Mouse (Mus musculus) small intestine, adult 2 months (tissue): ENCODE data around the gene Wnt9b. TPM values are rescaled to one million over a fixed set of nuclear protein-coding genes. Genes with fewer than 3 reads are reported as not detected.
A peak's percentile ranks its signal among the peaks of the same experiment; 100 is the strongest.

Source experiments
- H3K27ac ChIP-seq: fragments of 200-500 bp; 2 replicates; pipeline ENCODE4 v1.5.1; 2012; ENCODE audit warnings: low read depth, low read length, control low read depth, inconsistent platforms; ENCODE audit not compliant: insufficient read depth
- H3K27me3 ChIP-seq: fragments of 200-500 bp; 2 replicates; pipeline ENCODE4 v1.6.1; 2012; ENCODE audit warnings: mild to moderate bottlenecking, moderate library complexity, low read length, inconsistent platforms; ENCODE audit not compliant: control insufficient read depth, insufficient read depth
- H3K36me3 ChIP-seq: fragments of 200-500 bp; 2 replicates; pipeline ENCODE4 v1.6.1; 2012; ENCODE audit warnings: mild to moderate bottlenecking, low read length, control low read depth, inconsistent platforms; ENCODE audit not compliant: control insufficient read depth, insufficient read depth
- H3K4me1 ChIP-seq: fragments of 200-500 bp; 2 replicates; pipeline ENCODE4 v1.6.1; 2012; ENCODE audit warnings: low read length, inconsistent platforms, mixed read lengths; ENCODE audit not compliant: control insufficient read depth, insufficient read depth, insufficient read length
- H3K4me3 ChIP-seq: fragments of 200-500 bp; 2 replicates; pipeline ENCODE4 v1.5.1; 2012; ENCODE audit warnings: low read depth, mild to moderate bottlenecking, control low read depth, inconsistent platforms, low read length, moderate library complexity
- CTCF ChIP-seq: fragments of 200-500 bp; IDR thresholded peaks from 2 replicates; pipeline ENCODE4 v1.5.1; 2012; ENCODE audit warnings: low read depth, mild to moderate bottlenecking, control low read depth, inconsistent platforms, low read length, moderate library complexity, mixed read lengths; ENCODE audit not compliant: insufficient replicate concordance, insufficient read length; ENCODE audit errors: extremely low read depth
- POLR2A ChIP-seq: fragments of 200-500 bp; IDR thresholded peaks from 2 replicates; pipeline ENCODE4 v1.6.1; 2012; ENCODE audit warnings: low read depth, mild to moderate bottlenecking, control low read depth, inconsistent platforms, low read length, moderate library complexity
- WGBS: fragments of 180-500 bp; shearing (Covaris S2); methylation state at CpG from one replicate; pipeline ENCODE4 v1.1.7; 2018; 5-methylcytosine and 5-hydroxymethylcytosine counted together
- polyA plus RNA-seq: library from polyadenylated mRNA; depleted of rRNA; stranded (reverse); fragments of >200 nt; gene quantifications from 2 replicates; pipeline ENCODE4 v1.2.3, GENCODE M21; 2012; rRNA removed

Wnt9b gene
- polyA plus RNA-seq, 1 experiment, result 0.10 TPM

DNA sequence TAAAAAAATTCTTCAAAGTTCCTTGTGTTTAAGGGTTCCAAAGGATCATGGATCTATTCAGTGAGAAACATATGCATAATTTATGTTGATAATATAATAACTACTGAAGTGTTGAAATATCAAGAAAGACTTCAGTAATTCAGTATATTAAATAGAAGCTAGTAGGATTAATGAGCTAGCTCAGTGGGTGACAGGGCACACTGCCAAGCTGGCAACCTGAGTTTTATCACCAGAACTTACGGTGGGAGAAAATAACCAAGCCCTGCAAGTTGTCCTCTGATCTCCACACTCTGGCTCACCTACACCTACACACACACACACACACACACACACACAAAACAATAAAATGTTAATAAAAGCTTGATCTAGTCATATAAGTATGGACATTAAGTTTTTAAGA is 56.4 kb downstream of the Wnt9b start:
- Histone ChIP-seq H3K27me3 (no peaks in the 10 kb centered on the region), H3K4me1 (peaks cover 28% of the 10 kb centered on the region; the same call in 1 of the 2 replicates), H3K36me3 (peaks cover 12% of the 10 kb centered on the region), H3K27ac (no peak overlapping the region), H3K4me3 (no peak overlapping the region)
- 21% methylated on average over 1 of the region's 1 CpGs for WGBS
- TF ChIP-seq CTCF (no peak), POLR2A (no peak)

DNA sequence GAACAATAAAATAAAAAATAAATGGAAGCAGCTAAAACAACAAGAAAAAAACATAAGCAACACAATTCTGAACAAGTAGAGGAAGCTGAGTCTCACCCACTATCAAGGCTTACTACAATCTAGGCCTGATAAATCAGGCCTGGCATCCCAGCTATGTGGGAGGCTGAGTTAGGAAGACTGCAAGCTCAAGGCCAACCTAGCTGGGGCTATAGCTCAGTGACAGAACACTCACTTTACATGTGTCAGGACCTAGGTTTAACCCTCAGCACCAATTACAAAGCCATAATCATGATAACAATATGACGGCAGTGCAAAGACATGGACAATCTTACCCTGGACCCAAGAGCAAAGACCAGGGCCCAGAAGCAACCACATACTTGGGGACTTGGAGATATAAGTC is 58.6 kb downstream of the Wnt9b start:
- 55% methylated on average over 1 of the region's 1 CpGs for WGBS
- H3K4me3 ChIP-seq, result no peak overlapping the region
- no peaks in the 10 kb centered on the region for H3K27me3 ChIP-seq
- peaks cover 27% of the 10 kb centered on the region; the same call in 1 of the 2 replicates for H3K4me1 ChIP-seq
- H3K36me3 ChIP-seq, result peaks cover 31% of the 10 kb centered on the region
- no peak for TF ChIP-seq CTCF
- no peak for TF ChIP-seq POLR2A
- H3K27ac ChIP-seq, result no peak overlapping the region

DNA sequence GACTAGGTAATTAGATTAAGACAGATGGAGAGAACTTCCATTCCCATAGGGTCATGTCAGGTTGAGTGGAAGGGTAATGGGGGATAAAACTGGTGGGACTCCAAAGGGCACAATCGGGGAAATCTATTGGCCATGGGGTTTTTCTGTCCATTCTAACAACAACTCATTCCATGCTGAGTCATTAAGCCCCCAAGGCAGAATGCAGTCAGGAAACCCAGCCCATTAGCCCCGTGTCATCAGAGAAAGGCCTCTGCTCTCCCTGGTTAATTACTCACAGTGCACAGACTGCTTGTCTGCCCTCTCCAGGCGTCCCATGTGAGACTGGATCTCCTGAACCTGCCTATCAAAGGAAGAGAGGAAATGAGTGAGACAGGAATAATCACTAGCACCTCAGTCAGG is 60.6 kb downstream of the Wnt9b start:
- Histone ChIP-seq H3K4me3 (no peak overlapping the region), H3K36me3 (peaks cover 42% of the 10 kb centered on the region), H3K4me1 (peaks cover 25% of the 10 kb centered on the region; the same call in 1 of the 2 replicates), H3K27me3 (no peaks in the 10 kb centered on the region), H3K27ac (peak overlapping the region; percentile 19; the same call in 1 of the 2 replicates)
- 41% methylated on average over 3 of the region's 3 CpGs for WGBS
- no peak for TF ChIP-seq CTCF
- TF ChIP-seq POLR2A, result no peak

DNA sequence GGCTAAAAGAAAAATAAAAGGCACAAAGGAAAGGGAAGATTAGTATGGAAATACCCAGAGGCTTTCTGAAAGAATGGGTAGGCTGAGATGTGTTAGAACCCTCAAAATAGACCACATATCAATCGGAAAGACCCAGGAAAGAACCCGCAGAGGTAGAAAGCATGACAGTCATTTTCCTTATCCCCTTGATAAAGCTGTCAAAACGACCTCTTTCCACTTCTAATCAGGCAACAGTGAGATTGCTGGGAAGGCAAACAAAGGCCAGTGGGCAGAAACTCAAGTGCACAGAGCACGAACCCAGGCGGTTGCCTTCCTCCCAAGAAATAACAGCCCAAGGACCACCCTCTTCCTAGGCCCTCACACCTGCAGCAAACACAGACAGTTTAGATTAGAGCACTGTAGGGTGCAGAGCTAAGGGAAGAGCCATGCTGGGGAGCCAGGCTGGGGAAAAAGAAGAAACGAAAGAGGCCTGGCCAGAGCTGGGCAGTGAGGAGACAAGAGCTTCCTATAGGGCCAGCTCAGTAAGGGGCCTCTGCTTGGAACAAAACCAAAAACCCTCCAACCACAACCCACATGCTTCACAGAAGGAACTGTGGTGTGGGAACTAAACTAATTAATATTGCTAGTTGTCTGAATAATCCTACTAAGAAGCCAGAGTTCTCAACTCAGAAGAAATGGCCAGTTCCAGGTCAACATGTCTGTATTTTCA is 61.2 kb downstream of the Wnt9b start:
- peaks cover 25% of the 10 kb centered on the region; the same call in 1 of the 2 replicates for H3K4me1 ChIP-seq
- H3K4me3 ChIP-seq, result no peak overlapping the region
- H3K27me3 ChIP-seq, result no peaks in the 10 kb centered on the region
- WGBS, result 61% methylated on average over 6 of the region's 6 CpGs
- H3K27ac ChIP-seq, result peak overlapping the region; percentile 31; the same call in 1 of the 2 replicates
- peaks cover 48% of the 10 kb centered on the region for H3K36me3 ChIP-seq
- no peak for TF ChIP-seq CTCF
- no peak for TF ChIP-seq POLR2A

DNA sequence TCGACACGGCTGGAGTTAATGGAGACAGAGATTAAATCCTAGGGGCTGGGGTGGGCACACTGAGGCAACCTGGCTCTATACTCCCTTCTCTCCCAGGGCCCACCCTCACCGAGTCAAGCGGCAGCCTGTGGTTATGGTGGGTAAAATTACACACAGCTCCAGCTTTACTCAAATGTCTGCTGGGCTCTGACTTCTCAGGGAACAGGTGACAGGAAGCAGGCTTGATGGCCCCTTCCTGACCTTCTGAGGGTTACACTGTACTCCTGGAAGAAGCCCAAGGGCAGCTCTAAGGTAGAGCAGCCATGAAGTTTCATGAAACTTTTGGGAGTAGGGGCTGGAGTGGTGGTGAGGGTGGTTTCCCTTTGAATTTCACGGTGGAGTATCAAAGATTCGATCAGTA is 62.9 kb downstream of the Wnt9b start:
- Histone ChIP-seq H3K27ac (no peak overlapping the region), H3K36me3 (peaks cover 65% of the 10 kb centered on the region), H3K4me1 (peaks cover 21% of the 10 kb centered on the region; the same call in 1 of the 2 replicates), H3K4me3 (no peak overlapping the region), H3K27me3 (no peaks in the 10 kb centered on the region)
- WGBS, result 79% methylated on average over 6 of the region's 6 CpGs
- no peak for TF ChIP-seq CTCF
- no peak for TF ChIP-seq POLR2A

DNA sequence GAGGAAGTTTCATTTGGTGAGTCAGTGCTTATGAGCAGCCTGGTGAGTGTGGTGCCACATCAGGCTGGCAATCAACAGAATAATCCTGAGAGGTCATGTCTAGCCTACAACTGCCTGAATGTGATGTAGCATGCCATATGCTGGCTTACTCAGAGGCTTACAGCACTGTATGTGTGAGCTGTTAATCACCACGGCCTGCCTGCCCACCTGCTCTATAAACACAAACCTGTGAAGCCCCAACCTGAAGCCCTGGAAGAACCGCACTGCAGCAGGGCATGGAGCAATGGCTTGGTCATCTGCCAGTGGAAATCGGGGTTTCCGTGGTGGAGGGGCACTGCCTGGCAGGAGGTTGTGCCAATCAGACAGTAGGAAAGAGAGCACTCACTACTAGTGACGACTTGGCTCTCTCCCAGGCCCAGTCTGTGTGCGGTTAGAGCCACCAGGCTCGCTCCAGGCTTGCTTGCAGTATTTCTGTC is 64.3 kb downstream of the Wnt9b start:
- 64% methylated on average over 7 of the region's 7 CpGs for WGBS
- no peaks in the 10 kb centered on the region for H3K27me3 ChIP-seq
- TF ChIP-seq CTCF (no peak), POLR2A (no peak)
- peaks cover 77% of the 10 kb centered on the region for H3K36me3 ChIP-seq
- peak overlapping the region; percentile 71; the same call in 1 of the 2 replicates for H3K27ac ChIP-seq
- H3K4me1 ChIP-seq, result peaks cover 14% of the 10 kb centered on the region; the same call in 1 of the 2 replicates
- no peak overlapping the region for H3K4me3 ChIP-seq

DNA sequence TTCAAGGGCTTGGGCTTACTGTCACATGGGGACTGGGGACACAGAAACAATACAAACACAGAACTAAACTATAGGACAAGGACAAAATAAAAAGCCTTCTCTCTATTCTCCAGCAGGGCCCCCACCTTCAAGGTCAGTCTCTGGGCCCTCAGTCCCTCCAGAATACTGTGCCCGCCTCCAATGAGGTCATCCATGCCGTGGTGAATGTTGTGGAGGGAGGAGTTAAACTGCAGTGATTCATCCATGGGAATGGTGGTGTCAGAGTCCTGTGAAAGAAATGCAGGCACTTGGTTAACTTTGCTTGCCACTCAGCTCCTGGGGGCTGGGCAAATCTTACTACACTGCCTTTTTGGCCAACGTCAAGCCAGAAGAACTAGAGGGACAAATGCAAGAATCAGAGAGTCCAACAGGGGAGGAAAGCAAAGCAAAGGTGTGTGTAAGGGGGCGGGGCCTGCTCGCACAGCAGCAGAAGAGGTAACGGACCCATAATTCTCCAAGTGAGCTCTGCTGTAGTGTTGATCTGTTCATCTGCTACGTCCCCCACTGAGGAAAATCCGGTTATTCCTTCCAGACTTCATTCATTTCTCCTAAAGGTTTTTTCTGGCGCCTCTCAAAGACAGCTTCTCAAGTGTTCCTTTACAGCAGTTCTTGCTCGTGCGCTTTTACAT is 65.8 kb downstream of the Wnt9b start:
- WGBS, result 56% methylated on average over 11 of the region's 11 CpGs
- no peak overlapping the region for H3K27ac ChIP-seq
- H3K36me3 ChIP-seq, result peaks cover 84% of the 10 kb centered on the region
- H3K4me3 ChIP-seq, result no peak overlapping the region
- no peaks in the 10 kb centered on the region for H3K27me3 ChIP-seq
- H3K4me1 ChIP-seq, result peaks cover 5% of the 10 kb centered on the region; the same call in 1 of the 2 replicates
- TF ChIP-seq CTCF, result no peak
- TF ChIP-seq POLR2A, result no peak

Other genes with a start within 250 kb of the Wnt9b start
- gene Lrrc37a, start 245.2 kb downstream of the Wnt9b start, polyA plus RNA-seq, result not detected in 2 replicates
- not detected in 2 replicates for gene Gm884, start 128.7 kb downstream of the Wnt9b start, polyA plus RNA-seq
- not detected in 2 replicates for gene Lyzl6, start 110.9 kb downstream of the Wnt9b start, polyA plus RNA-seq
- 1.3 and 2.9 TPM in 2 replicates for gene Rprml, start 100.3 kb downstream of the Wnt9b start, polyA plus RNA-seq
- gene Gosr2, start 51.9 kb downstream of the Wnt9b start, polyA plus RNA-seq, result 40.3 and 63.8 TPM in 2 replicates
- gene Wnt3, start 24.3 kb upstream of the Wnt9b start, polyA plus RNA-seq, result 1.1 and 4.8 TPM in 2 replicates
- gene Nsf, start 204.2 kb upstream of the Wnt9b start, polyA plus RNA-seq, result 15.0 and 25.8 TPM in 2 replicates
- gene Arf2, start 216.9 kb upstream of the Wnt9b start, polyA plus RNA-seq, result 2.6 and 3.1 TPM in 2 replicates